Mouse (Mus musculus) subcutaneous adipose tissue, adult 2 months (tissue): Measurements from ENCODE around the gene Gm45844. TPM values are rescaled to one million over a fixed set of nuclear protein-coding genes. Genes with fewer than 3 reads are reported as not detected.

ENCODE experiments used
- polyA plus RNA-seq: library from polyadenylated mRNA; depleted of rRNA; stranded (reverse); fragments of >200 nt; gene quantifications from 2 replicates; pipeline ENCODE4 v1.2.3, GENCODE M21; 2012; ENCODE audit warnings: low replicate concordance; rRNA removed

The Gm45844 gene
- polyA plus RNA-seq: 0.93 and 3.6 TPM in 2 replicates

DNA sequence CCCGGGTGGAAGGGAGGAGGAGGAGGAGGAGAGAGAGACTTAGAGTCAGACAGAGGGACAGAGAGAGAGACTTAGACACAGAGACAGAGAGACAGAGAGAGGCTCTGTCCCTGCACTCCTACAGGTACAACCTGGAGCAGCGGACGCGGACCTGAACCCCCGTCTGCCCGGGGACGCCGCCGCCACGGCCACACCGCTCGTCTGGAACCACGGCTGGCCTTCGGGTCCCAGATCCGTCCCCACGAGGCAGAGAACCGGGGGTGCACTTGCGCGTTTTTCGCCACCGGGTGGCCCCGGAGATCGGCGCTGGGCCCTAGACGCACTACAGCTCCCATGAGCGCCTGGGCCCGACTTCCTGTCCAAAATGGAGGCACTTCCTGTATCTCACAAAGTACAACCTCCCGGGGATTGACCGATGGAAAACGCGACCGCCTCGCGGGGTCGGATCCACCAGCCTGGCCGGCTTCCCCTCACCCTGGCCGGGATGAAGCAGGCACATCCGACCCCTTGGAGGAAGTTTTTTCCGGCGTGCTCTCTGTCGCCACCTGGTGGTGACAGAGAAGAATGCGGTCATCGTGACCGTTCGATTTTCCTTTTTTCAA is at the start of gene Gm45844:
TSS of gene Gm45844 (minus strand) at position 324 of the 602 bp plus-strand sequence.

DNA sequence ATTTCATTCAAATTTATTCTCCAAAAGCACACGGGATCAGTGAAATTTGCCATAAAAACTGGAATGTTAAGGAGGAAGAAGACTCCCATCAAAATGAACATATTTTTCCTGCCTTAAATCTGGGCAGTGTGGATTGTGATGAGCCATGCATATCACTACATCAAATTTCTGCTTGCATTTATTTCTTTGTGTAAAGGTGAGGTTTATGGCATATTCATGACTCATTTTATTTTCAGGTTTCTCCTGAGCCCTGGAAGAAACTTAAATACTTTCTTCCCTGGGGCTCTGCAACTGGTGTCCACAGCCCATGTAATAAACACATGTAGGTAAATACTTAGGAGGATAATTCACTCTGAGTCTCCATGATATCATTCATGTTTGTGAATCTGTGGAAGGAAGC is 30.9 kb downstream of the Gm45844 start, which contains the start of gene Vmn2r29:
TSS of gene Vmn2r29 (minus strand) at position 101 of the 400 bp plus-strand sequence.

DNA sequence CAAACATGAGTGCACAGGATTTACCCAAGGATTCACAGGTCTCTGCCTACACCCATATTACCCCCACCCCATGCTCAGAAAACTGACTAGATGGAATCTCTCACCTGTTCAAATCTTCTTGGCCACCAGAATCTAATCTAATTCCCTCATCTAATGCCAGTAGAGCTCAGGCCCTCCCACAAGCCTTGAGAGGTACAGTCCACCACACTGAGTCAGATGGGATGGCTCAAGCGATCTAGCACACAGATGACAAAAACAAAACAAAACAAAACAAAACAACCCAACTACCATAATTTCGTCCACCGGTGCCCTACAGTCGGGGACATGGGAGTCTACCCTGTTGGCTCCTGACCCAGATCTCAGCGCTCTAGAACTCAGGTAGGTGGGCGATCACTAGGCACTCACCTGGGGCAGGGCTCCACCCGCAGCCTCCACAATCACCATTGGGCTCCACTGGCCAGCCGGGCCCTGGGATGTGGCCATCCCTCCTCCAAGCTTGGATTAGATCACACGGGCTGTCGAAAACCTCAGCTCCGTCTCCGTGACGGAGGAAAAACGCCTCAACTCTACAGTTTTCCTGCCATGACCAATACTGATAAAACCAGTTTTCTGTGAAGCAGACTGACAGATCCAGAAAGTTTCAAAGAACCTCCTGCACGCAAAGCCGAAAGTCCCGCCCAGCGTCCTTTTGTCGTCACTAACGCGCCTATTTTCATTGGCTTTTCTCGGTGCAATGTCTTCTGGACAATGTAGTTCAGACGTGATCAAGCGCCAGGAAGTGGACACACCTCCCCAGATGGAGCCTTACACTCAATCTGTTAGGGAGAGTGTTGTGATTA is 68.6 kb downstream of the Gm45844 start, which contains the start of gene Zfp772:
TSS of gene Zfp772 (minus strand) at position 686 of the 839 bp plus-strand sequence.

DNA sequence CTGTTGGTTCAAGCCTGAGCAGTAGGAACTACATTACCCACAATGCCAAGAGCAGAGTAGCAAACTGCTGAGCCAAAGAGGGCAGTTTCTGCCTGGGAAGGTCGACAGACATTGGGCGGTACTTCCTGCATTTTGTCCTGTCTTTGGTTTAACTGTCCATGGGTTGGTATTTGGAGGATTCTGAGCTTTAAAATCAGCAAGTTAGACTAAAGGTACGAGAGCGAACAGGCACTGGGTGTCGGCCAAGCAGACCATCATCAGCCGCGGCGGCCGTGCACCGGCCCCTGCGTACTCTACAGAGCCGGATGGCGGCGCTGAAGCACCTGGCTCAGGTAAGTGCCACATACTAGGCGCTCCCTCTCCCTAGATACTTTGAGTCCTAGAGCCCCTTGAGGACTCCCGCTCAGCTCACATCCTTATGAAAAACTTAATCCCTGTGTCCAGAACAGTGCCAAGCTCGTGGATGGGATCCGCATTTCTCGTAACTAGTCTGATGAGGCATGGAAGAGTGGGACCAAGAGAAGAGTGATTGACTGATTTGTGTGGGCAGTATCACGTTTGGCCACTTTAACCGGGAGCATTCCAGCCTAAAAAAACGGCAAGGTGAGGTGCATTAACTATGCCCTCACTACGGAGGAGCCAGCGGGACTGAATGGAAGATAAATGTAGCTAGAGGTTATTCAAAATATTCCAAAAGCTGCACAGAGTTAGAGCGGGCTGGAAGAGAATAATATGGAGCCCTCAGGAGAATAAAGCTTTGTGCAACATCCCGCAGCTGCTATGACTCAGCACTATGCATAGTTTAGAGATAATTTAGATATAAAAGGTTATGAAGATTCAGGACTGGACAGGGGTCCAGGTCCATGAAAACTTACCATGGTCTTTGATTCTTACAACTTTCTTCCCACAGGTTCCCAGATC is 106.6 kb downstream of the Gm45844 start, which contains the start of gene Zfp418:
TSS of gene Zfp418 (plus strand) at position 104 of the 921 bp plus-strand sequence.

Other genes starting within 250 kb of the Gm45844 start
- 6.7 and 10.6 TPM in 2 replicates for gene Zfp954, start 156.8 kb downstream of the Gm45844 start, polyA plus RNA-seq
- gene Zfp773, start 141.5 kb downstream of the Gm45844 start, polyA plus RNA-seq: 0.09 and 0.35 TPM in 2 replicates
- 0.40 and 1.1 TPM in 2 replicates for gene Zfp418, start 107.0 kb downstream of the Gm45844 start, polyA plus RNA-seq
- gene Zfp772, start 68.3 kb downstream of the Gm45844 start, polyA plus RNA-seq: 2.2 and 4.1 TPM in 2 replicates
- gene Vmn2r29, start 31.0 kb downstream of the Gm45844 start, polyA plus RNA-seq: 0.59 and 0.63 TPM in 2 replicates
- gene Clcn4, start 22.6 kb upstream of the Gm45844 start, polyA plus RNA-seq: 28.6 and 41.7 TPM in 2 replicates
- gene Vmn2r30, start 59.3 kb upstream of the Gm45844 start, polyA plus RNA-seq: not detected in 2 replicates
- gene Gm45783, start 96.3 kb upstream of the Gm45844 start, polyA plus RNA-seq: not detected in 2 replicates
- gene Vmn2r31, start 121.4 kb upstream of the Gm45844 start, polyA plus RNA-seq: not detected in 2 replicates
- gene Vmn2r32, start 201.7 kb upstream of the Gm45844 start, polyA plus RNA-seq: not detected in 2 replicates